Mouse (Mus musculus) adipose tissue, adult 10 weeks (tissue): Measurements from ENCODE around the gene Pou6f1. TPM values are rescaled to one million over a fixed set of nuclear protein-coding genes. Genes with fewer than 3 reads are reported as not detected.

ENCODE experiments used
- polyA plus RNA-seq: library from polyadenylated mRNA; stranded (reverse); fragments of 350-450 nt; fragmentation: Illumina TruSeq; extraction: RNeasy Lipid Tissue Mini Kit (QIAGEN cat#74804); gene quantifications from one replicate; pipeline ENCODE4 v1.2.3, GENCODE M21; 2014; ENCODE audit warnings: low read depth, low replicate concordance

Gene Pou6f1
- 42.7 TPM for polyA plus RNA-seq

DNA sequence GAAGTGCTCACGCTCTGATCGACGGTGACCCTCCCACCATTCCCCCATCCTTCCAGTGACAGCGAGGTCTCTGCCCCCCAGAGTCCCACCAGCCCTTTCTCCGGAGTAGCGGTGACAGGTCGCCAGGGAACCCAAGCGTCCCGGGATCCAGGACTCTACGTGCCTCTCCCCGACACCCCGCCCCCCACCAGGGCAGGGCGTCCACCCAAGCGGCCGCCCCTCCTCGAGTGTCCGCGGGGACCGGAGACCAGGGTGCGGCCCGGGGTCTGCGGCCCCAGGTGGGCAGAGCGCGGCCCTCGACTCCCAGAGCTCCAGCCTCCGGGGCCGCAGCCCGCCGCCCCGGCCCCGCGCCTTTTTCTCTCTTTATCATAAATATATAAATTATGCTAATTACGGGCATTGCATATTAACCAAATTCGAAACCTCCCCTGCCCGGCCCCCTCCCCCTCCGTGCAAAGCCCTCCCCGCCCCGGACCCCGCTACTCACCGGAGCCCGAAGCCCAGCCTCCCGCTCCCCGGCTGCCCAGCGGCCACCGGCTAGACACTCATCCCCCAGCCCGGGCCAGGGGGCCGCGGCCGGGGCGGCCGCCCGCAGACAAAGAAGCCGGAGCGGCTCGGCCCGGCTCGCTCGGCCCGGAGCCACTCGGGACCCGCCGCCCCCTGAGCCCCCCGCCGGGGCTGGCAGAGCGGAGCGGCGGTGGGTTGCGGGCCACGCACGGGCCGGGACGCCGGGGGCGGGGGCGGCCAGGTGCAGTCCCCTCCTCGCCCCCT, at the start of gene Pou6f1:
Pou6f1 (minus strand) TSS at position 709 of the 771 bp plus-strand sequence.

DNA sequence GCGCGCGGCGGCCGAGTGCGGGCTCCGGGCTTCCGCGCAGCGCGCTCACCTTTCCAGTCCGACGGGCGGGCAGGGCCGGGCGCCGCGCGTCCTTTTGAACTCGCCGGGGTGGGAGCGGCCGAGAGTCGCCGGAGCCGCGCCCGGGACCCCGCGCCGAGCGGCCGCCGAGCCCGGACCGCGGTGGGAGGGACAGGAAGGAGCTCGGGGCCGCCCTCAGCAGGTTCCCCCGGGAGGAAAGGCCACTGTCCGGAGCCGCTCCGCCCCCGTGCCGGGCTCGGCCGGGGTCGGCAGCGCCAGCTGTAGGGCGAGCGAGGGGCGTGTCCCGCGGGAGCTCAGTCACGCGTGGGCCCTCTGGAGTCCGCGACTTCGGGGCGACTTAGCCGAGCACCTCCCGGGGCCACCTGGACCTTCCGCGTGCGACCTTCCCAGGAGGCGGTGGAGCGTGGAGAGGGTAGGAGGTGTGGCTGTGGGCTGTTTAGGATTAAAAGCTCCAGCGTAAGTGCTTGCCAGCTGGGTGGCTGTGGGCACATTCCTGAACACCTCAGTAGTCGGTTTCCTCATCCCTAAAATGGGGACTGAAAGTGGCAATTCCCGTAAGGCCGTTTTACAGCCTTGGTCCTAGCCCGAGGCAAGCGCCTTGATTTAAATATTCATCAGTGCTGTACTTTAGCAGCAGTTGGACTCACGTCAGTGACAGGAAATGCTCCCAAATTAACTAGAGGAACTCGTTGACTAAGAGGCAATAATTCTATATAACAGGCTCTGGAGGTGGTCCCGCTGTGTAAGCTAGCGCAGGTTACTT, 37.1 kb upstream of the Pou6f1 start, which contains the start of gene Smagp:
Smagp (minus strand) TSS at position 241 of the 802 bp plus-strand sequence.

DNA sequence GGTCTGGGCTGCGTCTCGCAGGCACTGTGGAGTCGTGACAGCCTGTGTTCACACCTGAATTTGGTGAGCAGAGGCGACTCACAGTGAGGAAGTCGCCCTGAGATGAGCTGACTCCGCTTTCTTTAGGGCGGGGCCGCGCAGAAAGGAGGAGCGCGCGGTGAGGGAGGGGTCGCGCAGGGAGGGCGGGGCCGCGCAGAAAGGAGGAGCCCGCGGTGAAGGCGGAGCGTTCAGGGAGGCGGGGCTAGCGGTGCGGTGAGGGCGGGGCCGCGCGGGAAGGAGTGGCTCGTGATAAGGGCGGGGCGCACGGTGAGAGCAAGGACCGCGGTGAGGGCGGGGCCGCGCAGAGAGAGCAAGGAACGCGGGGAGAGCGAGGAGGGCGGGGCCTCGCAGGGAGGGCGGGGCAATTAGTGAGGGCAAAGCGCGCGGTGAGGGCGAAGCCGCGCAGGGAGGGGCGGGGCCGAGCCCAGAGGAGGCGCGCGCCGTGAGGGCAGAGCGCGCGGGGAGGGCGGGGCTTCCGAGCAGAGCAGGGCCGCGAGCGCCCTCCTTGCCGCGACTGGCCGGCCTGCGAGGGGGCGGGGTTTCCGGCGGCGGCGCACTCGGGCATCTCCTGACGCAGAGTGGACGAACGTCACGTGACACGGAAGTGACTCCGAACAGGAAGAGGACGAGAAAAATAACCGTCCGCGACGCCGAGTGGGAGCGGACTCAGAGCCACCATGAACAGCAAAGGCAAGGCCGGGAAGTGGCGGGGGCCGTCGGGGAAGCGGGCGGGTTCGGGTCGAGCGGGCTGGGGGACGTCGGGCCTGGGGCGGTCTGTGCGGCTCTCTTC, 15.4 kb upstream of the Pou6f1 start, which contains the start of gene Dazap2:
Dazap2 (plus strand) TSS at position 354 of the 829 bp plus-strand sequence.

DNA sequence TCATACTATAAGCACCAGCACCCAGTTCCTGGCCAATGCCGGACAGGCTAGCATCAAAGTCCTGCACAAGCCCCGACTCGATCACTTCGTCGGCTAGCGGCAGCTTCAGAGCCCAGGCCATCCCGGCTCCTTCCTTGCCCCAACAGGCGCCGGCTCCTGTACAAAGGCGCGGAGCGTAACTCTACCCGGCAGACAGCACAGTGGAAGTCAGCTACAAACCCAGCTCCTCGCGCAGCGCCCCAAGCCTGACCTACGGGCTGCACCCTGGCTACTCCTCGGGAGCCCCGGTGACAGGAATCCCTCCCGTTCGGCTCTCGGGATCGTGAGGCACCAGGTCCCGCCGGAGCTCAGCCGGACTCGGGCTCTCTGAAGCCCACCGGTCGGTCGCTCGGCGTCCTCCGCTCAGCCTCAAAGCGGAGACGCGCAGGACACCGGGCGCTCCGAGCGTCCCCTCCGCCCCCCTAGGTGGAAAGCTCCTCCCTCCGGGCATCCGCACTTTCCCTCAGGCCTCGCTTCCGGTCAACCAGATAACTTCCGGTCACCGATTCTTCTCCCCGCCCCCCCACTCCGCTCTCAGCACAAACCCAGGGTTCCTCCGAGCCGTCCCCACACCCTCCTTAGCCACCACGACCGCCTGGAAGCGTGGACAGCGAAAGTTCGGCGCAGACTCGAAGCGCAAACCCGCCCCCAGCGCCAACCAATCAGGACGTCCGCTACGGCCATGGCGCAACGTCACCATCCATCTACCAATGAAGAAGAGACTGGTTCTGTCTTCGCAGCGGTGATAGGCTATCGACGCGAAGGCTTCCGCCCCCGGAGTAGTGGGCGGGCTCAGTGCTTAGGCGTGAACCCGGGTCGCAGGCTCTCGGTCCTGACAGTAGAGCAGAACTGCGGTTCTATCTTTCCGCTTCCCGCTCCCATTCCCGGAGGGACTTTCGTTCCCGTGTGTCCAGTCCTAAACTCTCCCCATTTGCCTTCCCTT, 48.2 kb downstream of the Pou6f1 start, which contains the start of gene Tfcp2:
Tfcp2 (minus strand) TSS at position 683 of the 982 bp plus-strand sequence.

Other genes starting within 250 kb of the Pou6f1 start
- not detected for gene Methig1, start 246.8 kb downstream of the Pou6f1 start, polyA plus RNA-seq
- gene Mettl7a2, start 246.8 kb downstream of the Pou6f1 start, polyA plus RNA-seq = not detected
- gene Higd1c, start 235.4 kb downstream of the Pou6f1 start, polyA plus RNA-seq = not detected
- gene Gm5475, start 177.8 kb downstream of the Pou6f1 start, polyA plus RNA-seq = 0.50 TPM
- 59.2 TPM for gene Slc11a2, start 174.9 kb downstream of the Pou6f1 start, polyA plus RNA-seq
- gene Letmd1, start 131.0 kb downstream of the Pou6f1 start, polyA plus RNA-seq = 33.7 TPM
- 5.0 TPM for gene Csrnp2, start 104.5 kb downstream of the Pou6f1 start, polyA plus RNA-seq
- gene Tfcp2, start 48.0 kb downstream of the Pou6f1 start, polyA plus RNA-seq = 19.3 TPM
- 271 TPM for gene Dazap2, start 15.4 kb upstream of the Pou6f1 start, polyA plus RNA-seq
- gene Smagp, start 37.0 kb upstream of the Pou6f1 start, polyA plus RNA-seq = 77.1 TPM
- 4.3 TPM for gene Bin2, start 69.6 kb upstream of the Pou6f1 start, polyA plus RNA-seq
- gene Cela1, start 87.9 kb upstream of the Pou6f1 start, polyA plus RNA-seq = 30.0 TPM
- 5.5 TPM for gene Galnt6, start 129.4 kb upstream of the Pou6f1 start, polyA plus RNA-seq
- 10.1 TPM for gene Slc4a8, start 161.8 kb upstream of the Pou6f1 start, polyA plus RNA-seq